Comparison of ENCODE assay signal across 8 mouse cellular contexts in genomic region chr5:136246452-136246838, GRCm38 (mm10). TPM values are rescaled to one million over a fixed set of nuclear protein-coding genes. Genes with fewer than 3 reads are reported as not detected.
DNase-seq lines count a peak whose midpoint lies in the region; ATAC-seq and TF ChIP-seq lines count a peak whose summit lies in the region.

Gene Sh2b2, minus strand, starts transcription at chr5:136246556.

- H3K9me3 ChIP-seq in forebrain, embryonic 11.5 days (ENCODE audit: control insufficient read depth, low read length): no peaks in the 10 kb centered on the region
- no peaks in the 10 kb centered on the region for H3K9me3 ChIP-seq in limb, embryonic 14.5 days (ENCODE audit: control insufficient read depth, low read length)

- H3K4me3 ChIP-seq in forebrain, embryonic 11.5 days (ENCODE audit: low read depth, low read length): peak within 1 kb of the TSS; percentile 72
- H3K4me3 ChIP-seq in limb, embryonic 14.5 days (replicated peaks; ENCODE audit: low read length): peak within 1 kb of the TSS; percentile 76
- H3K4me3 ChIP-seq in olfactory bulb, adult 2 months (ENCODE audit: insufficient read depth, low read depth, low read length): peak within 1 kb of the TSS; percentile 78; the same call in 1 of the 2 replicates

- no peak for DNase-seq in gastrocnemius, postnatal 10 days
- no peak for DNase-seq in gastrocnemius, adult 8-10 months (ENCODE audit: low spot score in 2 of 2)
- DNase-seq in B cell, adult 2 months: peak; percentile 24 to 27
- DNase-seq in forebrain, embryonic 11.5 days (ENCODE audit: low spot score): no peak
- no peak for DNase-seq in limb, embryonic 14.5 days (ENCODE audit: low spot score)
- DNase-seq in spleen, postnatal 10 days (ENCODE audit: low spot score in 2 of 2): no peak

- 0 out of 2 replicates have a peak, but pooled peaks cover 8% of the 10 kb centered on the region for H3K4me1 ChIP-seq in forebrain, embryonic 11.5 days (replicated peaks; ENCODE audit: control insufficient read depth, insufficient read depth, low read length)
- peaks cover 17% of the 10 kb centered on the region for H3K4me1 ChIP-seq in limb, embryonic 14.5 days (ENCODE audit: control insufficient read depth, insufficient read depth, low read length)
- peaks cover 18% of the 10 kb centered on the region; the same call in 1 of the 2 replicates for H3K4me1 ChIP-seq in olfactory bulb, adult 2 months (ENCODE audit: control insufficient read depth, insufficient read depth, low read length)

- 83% methylated on average over 2 of the region's 2 CpGs for WGBS in forebrain, embryonic 11.5 days
- 89% methylated on average over 2 of the region's 2 CpGs for WGBS in limb, embryonic 14.5 days
- 94% methylated on average over 2 of the region's 2 CpGs for WGBS in olfactory bulb, adult 2 months

- no peak for ATAC-seq in forebrain, embryonic 11.5 days (replicated peaks; ENCODE audit: low FRiP score)
- no peak for ATAC-seq in limb, embryonic 14.5 days (ENCODE audit: low FRiP score, low read depth)
- ATAC-seq in activated CD4-positive, CD25-positive, alpha-beta regulatory T cell, adult 4 months: no peak

- no peak within 1 kb of the TSS for H3K27ac ChIP-seq in forebrain, embryonic 11.5 days (ENCODE audit: low read depth, low read length)
- no peak within 1 kb of the TSS for H3K27ac ChIP-seq in limb, embryonic 14.5 days (replicated peaks; ENCODE audit: low read depth, low read length)
- H3K27ac ChIP-seq in olfactory bulb, adult 2 months (ENCODE audit: insufficient read depth, low read depth, low read length): no peak within 1 kb of the TSS

- peak within 1 kb of the TSS; percentile 77; the same call in 1 of the 2 replicates for H3K9ac ChIP-seq in forebrain, embryonic 11.5 days (ENCODE audit: low read length)
- H3K9ac ChIP-seq in limb, embryonic 14.5 days (ENCODE audit: low read depth, low read length, severe bottlenecking): peak within 1 kb of the TSS; percentile 70; the same call in 1 of the 2 replicates

- H3K27me3 ChIP-seq in forebrain, embryonic 11.5 days (ENCODE audit: control insufficient read depth, insufficient read depth, low read length): no peaks in the 10 kb centered on the region
- H3K27me3 ChIP-seq in limb, embryonic 14.5 days (ENCODE audit: control insufficient read depth, insufficient read depth, low read length): no peaks in the 10 kb centered on the region

- TF ChIP-seq CTCF in olfactory bulb, adult 2 months (IDR thresholded peaks at IDR 0.05; ENCODE audit: insufficient read depth, low read depth, low read length): no peak

- H3K4me2 ChIP-seq in forebrain, embryonic 11.5 days (ENCODE audit: low read depth, low read length, severe bottlenecking): peak within 1 kb of the TSS; percentile 88
- H3K4me2 ChIP-seq in limb, embryonic 14.5 days (replicated peaks; ENCODE audit: low read depth, low read length, severe bottlenecking): peak within 1 kb of the TSS; percentile 95

- H3K36me3 ChIP-seq in forebrain, embryonic 11.5 days (ENCODE audit: control insufficient read depth, insufficient read depth, low read length): no peaks in the 10 kb centered on the region
- peaks cover 4% of the 10 kb centered on the region; the same call in 1 of the 2 replicates for H3K36me3 ChIP-seq in limb, embryonic 14.5 days (ENCODE audit: control insufficient read depth, insufficient read depth, low read length)

- TF ChIP-seq POLR2A in limb, embryonic 14.5 days (IDR thresholded peaks at IDR 0.05; ENCODE audit: borderline replicate concordance, extremely low read depth, insufficient read depth, insufficient read length): no peak
- TF ChIP-seq POLR2A in olfactory bulb, adult 2 months (IDR thresholded peaks at IDR 0.05; ENCODE audit: insufficient read depth, low read depth, low read length): no peak

RNA-seq across cellular contexts. Expression of gene Sh2b2, which starts in this region (rescaled TPM):
- total RNA-seq in gastrocnemius, postnatal 10 days (2021): 10 to 100 TPM; 10.3 to 11.5 TPM
- total RNA-seq in gastrocnemius, adult 8-10 months (2022): 1 to 10 TPM; 2.1 to 2.8 (median 2.5) TPM
- polyA plus RNA-seq in forebrain, embryonic 11.5 days (2014; fragmentation: Nextera tagmentation; extraction: Ambion mirVana): 17.1 TPM in 2 replicates
- 14.6 and 19.7 TPM in 2 replicates for polyA plus RNA-seq in limb, embryonic 14.5 days (2012; rRNA removed)
- 6.3 and 9.0 TPM in 2 replicates for polyA plus RNA-seq in limb, embryonic 14.5 days (2014; fragmentation: Nextera tagmentation; extraction: Ambion mirVana)
- polyA plus RNA-seq in olfactory bulb, adult 2 months (2012; ENCODE audit: insufficient read depth, insufficient read length, low replicate concordance, missing spikeins): not detected in 2 replicates
- under 1 TPM in 1 of 2 experiments, not detected in 1; 0.45 TPM for polyA plus RNA-seq in activated CD4-positive, CD25-positive, alpha-beta regulatory T cell, adult 4 months (2017; shearing (Covaris generic))

Comparison
In these comparisons a context has a peak if more than half of its experiments do, and no peak if none do; other contexts are left out.
1. DNase-seq: peak in B cell, adult 2 months (2 of 2); none in gastrocnemius, postnatal 10 days (single experiment), gastrocnemius, adult 8-10 months (0 of 2), forebrain, embryonic 11.5 days (single experiment), limb, embryonic 14.5 days (single experiment) and spleen, postnatal 10 days (0 of 2).
2. Peak in every context shown above with its lines, with median percentiles within 50 percentile points of each other: H3K4me3 ChIP-seq.